Comparison of ENCODE assay signal across 8 mouse cellular contexts in the genomic region with DNA sequence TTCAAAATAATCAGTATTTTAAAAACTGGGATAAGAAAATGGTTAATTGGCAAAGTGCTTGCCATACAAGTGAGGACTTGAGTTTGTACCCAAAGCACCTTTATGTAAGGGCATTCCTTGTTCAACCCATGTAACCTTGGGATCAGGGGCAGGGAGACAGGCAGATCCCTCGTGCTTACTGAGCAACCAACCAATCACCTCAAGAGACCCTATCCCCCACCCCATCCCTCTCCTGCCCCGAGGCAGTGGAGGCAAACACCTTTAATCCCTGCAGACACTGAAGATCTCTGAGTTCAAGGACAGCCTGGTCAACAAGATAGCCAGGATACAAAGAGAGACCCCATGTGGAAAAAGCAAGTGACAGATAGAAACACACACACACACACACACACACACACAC. TPM values are rescaled to one million over a fixed set of nuclear protein-coding genes. Genes with fewer than 3 reads are reported as not detected.
DNase-seq lines count a peak whose midpoint lies in the region; ATAC-seq and TF ChIP-seq lines count a peak whose summit lies in the region.

No protein-coding gene starts in this region.

- H3K9me3 ChIP-seq in heart, embryonic 14.5 days (ENCODE audit: control insufficient read depth, low read length) = peaks cover 8% of the 10 kb centered on the region; the same call in 1 of the 2 replicates
- peaks cover 7% of the 10 kb centered on the region for H3K9me3 ChIP-seq in hindbrain, embryonic 16.5 days (ENCODE audit: control insufficient read depth, low read length)
- peaks cover 13% of the 10 kb centered on the region for H3K9me3 ChIP-seq in midbrain, embryonic 12.5 days

- H3K9ac ChIP-seq in heart, embryonic 14.5 days (ENCODE audit: low read length) = no peak overlapping the region
- no peak overlapping the region for H3K9ac ChIP-seq in hindbrain, embryonic 16.5 days (ENCODE audit: low read depth, low read length)
- no peak overlapping the region for H3K9ac ChIP-seq in midbrain, embryonic 12.5 days (replicated peaks)

- peaks cover 13% of the 10 kb centered on the region; the same call in 1 of the 2 replicates for H3K36me3 ChIP-seq in heart, embryonic 14.5 days (ENCODE audit: control insufficient read depth, insufficient read depth, low read length)
- peaks cover 15% of the 10 kb centered on the region for H3K36me3 ChIP-seq in hindbrain, embryonic 16.5 days (ENCODE audit: control insufficient read depth, insufficient read depth, low read length)
- peaks cover 20% of the 10 kb centered on the region for H3K36me3 ChIP-seq in midbrain, embryonic 12.5 days

- ATAC-seq in heart, embryonic 14.5 days (ENCODE audit: insufficient number of reproducible peaks, insufficient read depth, low FRiP score, low read depth) = no peak
- no peak for ATAC-seq in hindbrain, embryonic 16.5 days
- no peak for ATAC-seq in midbrain, embryonic 12.5 days (ENCODE audit: low FRiP score, low read depth)

- H3K4me2 ChIP-seq in heart, embryonic 14.5 days (ENCODE audit: low read length) = peak overlapping the region; percentile 94
- H3K4me2 ChIP-seq in hindbrain, embryonic 16.5 days (ENCODE audit: low read length) = peak overlapping the region; percentile 85
- H3K4me2 ChIP-seq in midbrain, embryonic 12.5 days (replicated peaks) = peak overlapping the region; percentile 87

- no peak overlapping the region for H3K27ac ChIP-seq in heart, embryonic 14.5 days (replicated peaks in 1 of 2; ENCODE audit: control insufficient read depth in 1 of 2, insufficient read depth in 1 of 2, low read depth in 2 of 2, low read length in 2 of 2)
- no peak overlapping the region for H3K27ac ChIP-seq in bone marrow macrophage, adult 2 months (ENCODE audit: insufficient read depth, low read depth, low read length)
- H3K27ac ChIP-seq in hindbrain, embryonic 16.5 days (ENCODE audit: low read depth, low read length) = no peak overlapping the region
- H3K27ac ChIP-seq in midbrain, embryonic 12.5 days (replicated peaks) = no peak overlapping the region

- TF ChIP-seq POLR2A in bone marrow macrophage, adult 2 months (IDR thresholded peaks at IDR 0.05; ENCODE audit: borderline replicate concordance, low read depth, low read length) = no peak

- peaks cover 4 to 16% of the 10 kb centered on the region in 2 experiments; a peak in 3 of 4 replicates for H3K4me1 ChIP-seq in heart, embryonic 14.5 days (ENCODE audit: control insufficient read depth in 2 of 2, insufficient read depth in 2 of 2, low read length in 2 of 2)
- peaks cover 7% of the 10 kb centered on the region for H3K4me1 ChIP-seq in bone marrow macrophage, adult 2 months (ENCODE audit: control insufficient read depth, insufficient read depth, low read length)
- H3K4me1 ChIP-seq in hindbrain, embryonic 16.5 days (ENCODE audit: control insufficient read depth, insufficient read depth, low read depth, low read length) = peaks cover 12% of the 10 kb centered on the region
- H3K4me1 ChIP-seq in midbrain, embryonic 12.5 days = peaks cover 16% of the 10 kb centered on the region

- WGBS in heart, embryonic 14.5 days = 65% methylated on average over 2 of the region's 2 CpGs
- 78% methylated on average over 2 of the region's 2 CpGs for WGBS in hindbrain, embryonic 16.5 days
- 56% methylated on average over 2 of the region's 2 CpGs for WGBS in midbrain, embryonic 12.5 days

- no peak for TF ChIP-seq CTCF in bone marrow macrophage, adult 2 months (IDR thresholded peaks at IDR 0.05; ENCODE audit: low read depth, low read length)

- H3K4me3 ChIP-seq in heart, embryonic 14.5 days (ENCODE audit: control insufficient read depth in 1 of 2, insufficient read depth in 1 of 2, low read depth in 1 of 2, low read length in 2 of 2) = no peak overlapping the region
- H3K4me3 ChIP-seq in bone marrow macrophage, adult 2 months (ENCODE audit: insufficient read depth, low read length) = 0 out of 2 replicates have a peak overlapping the region, but pooled peaks have one; percentile 88
- no peak overlapping the region for H3K4me3 ChIP-seq in hindbrain, embryonic 16.5 days (ENCODE audit: low read length)
- H3K4me3 ChIP-seq in midbrain, embryonic 12.5 days = no peak overlapping the region; the same call in 1 of the 2 replicates

- H3K27me3 ChIP-seq in heart, embryonic 14.5 days (ENCODE audit: control insufficient read depth, insufficient read depth, low read length) = no peaks in the 10 kb centered on the region
- H3K27me3 ChIP-seq in hindbrain, embryonic 16.5 days (replicated peaks; ENCODE audit: control insufficient read depth, insufficient read depth, low read length) = no peaks in the 10 kb centered on the region
- H3K27me3 ChIP-seq in midbrain, embryonic 12.5 days = no peaks in the 10 kb centered on the region

- DNase-seq in heart, postnatal 4 days = no peak
- no peak for DNase-seq in urinary bladder, postnatal 14 days (ENCODE audit: low spot score)
- DNase-seq in ovary, adult 18-20 months (ENCODE audit: low spot score) = no peak
- no peak for DNase-seq in gastrocnemius, postnatal 25 days

RNA-seq across cellular contexts. Expression of a gene that starts 1.3 kb away (rescaled TPM):
- 13.8 and 15.9 TPM in 2 replicates for polyA plus RNA-seq in heart, embryonic 14.5 days (2014; fragmentation: Nextera tagmentation; extraction: Ambion mirVana)
- 10 to 100 TPM; 23.5 to 23.8 TPM for total RNA-seq in heart, postnatal 4 days (2021)
- polyA plus RNA-seq in bone marrow macrophage, adult 2 months (2012; ENCODE audit: insufficient read depth, insufficient read length, missing spikeins) = 3.5 and 4.0 TPM in 2 replicates
- polyA plus RNA-seq in hindbrain, embryonic 16.5 days (2015; fragmentation: Nextera tagmentation; extraction: Ambion mirVana) = 14.4 and 15.3 TPM in 2 replicates
- 12.4 and 13.5 TPM in 2 replicates for polyA plus RNA-seq in midbrain, embryonic 12.5 days (2016; fragmentation: Nextera tagmentation; extraction: Ambion mirVana)
- 10 to 100 TPM; 31.2 to 32.7 TPM for total RNA-seq in gastrocnemius, postnatal 25 days (2021)

RNA-seq across cellular contexts. Expression of a gene that starts 1.4 kb away (rescaled TPM):
- polyA plus RNA-seq in heart, embryonic 14.5 days (2014; fragmentation: Nextera tagmentation; extraction: Ambion mirVana) = 42.3 and 44.6 TPM in 2 replicates
- total RNA-seq in heart, postnatal 4 days (2021) = 10 to 100 TPM; 16.9 to 21.2 TPM
- polyA plus RNA-seq in bone marrow macrophage, adult 2 months (2012; ENCODE audit: insufficient read depth, insufficient read length, missing spikeins) = 9.8 and 13.8 TPM in 2 replicates
- polyA plus RNA-seq in hindbrain, embryonic 16.5 days (2015; fragmentation: Nextera tagmentation; extraction: Ambion mirVana) = 38.9 and 42.6 TPM in 2 replicates
- 19.2 and 24.6 TPM in 2 replicates for polyA plus RNA-seq in midbrain, embryonic 12.5 days (2016; fragmentation: Nextera tagmentation; extraction: Ambion mirVana)
- total RNA-seq in gastrocnemius, postnatal 25 days (2021) = 10 to 100 TPM; 11.9 to 12.3 TPM

RNA-seq across cellular contexts. Expression of a gene that starts 41.7 kb away (rescaled TPM):
- polyA plus RNA-seq in heart, embryonic 14.5 days (2014; fragmentation: Nextera tagmentation; extraction: Ambion mirVana) = 10.3 and 13.0 TPM in 2 replicates
- total RNA-seq in heart, postnatal 4 days (2021) = 10 to 100 TPM; 28.2 to 30.3 TPM
- polyA plus RNA-seq in bone marrow macrophage, adult 2 months (2012; ENCODE audit: insufficient read depth, insufficient read length, missing spikeins) = 35.3 and 35.8 TPM in 2 replicates
- 11.1 and 11.3 TPM in 2 replicates for polyA plus RNA-seq in hindbrain, embryonic 16.5 days (2015; fragmentation: Nextera tagmentation; extraction: Ambion mirVana)
- polyA plus RNA-seq in midbrain, embryonic 12.5 days (2016; fragmentation: Nextera tagmentation; extraction: Ambion mirVana) = 12.1 and 12.4 TPM in 2 replicates
- 10 to 100 TPM; 35.3 to 39.6 TPM for total RNA-seq in gastrocnemius, postnatal 25 days (2021)
